Mouse (Mus musculus) gastrocnemius, postnatal 14 days (tissue): ENCODE data around the gene Hmgcl. TPM values are rescaled to one million over a fixed set of nuclear protein-coding genes. Genes with fewer than 3 reads are reported as not detected.
A peak's percentile ranks its signal among the peaks of the same experiment; 100 is the strongest.
"Not testable (repeated sequence)": the region's sequence is repeated elsewhere in the genome, so short reads cannot be mapped to it uniquely, and the experiment has no call there.

ENCODE experiments used
- DNase-seq: peaks from one replicate; pipeline ENCODE4 v3.0.0; 2021; ENCODE audit warnings: mixed read lengths
- intact Hi-C: fragments of 180-260 bp; cut with DNase I; formaldehyde crosslinking; loops from one replicate; pipeline ENCODE4 v1.15.1; 2025; ENCODE audit warnings: low total_unique reads
- total RNA-seq, 2 experiments: library from RNA; stranded (reverse); gene quantifications; 2 replicates each; pipeline ENCODE4 v1.2.3; 2021

The Hmgcl gene
- total RNA-seq, 2 experiments from 2014 or later: 47.2 to 56.6 TPM

DNA sequence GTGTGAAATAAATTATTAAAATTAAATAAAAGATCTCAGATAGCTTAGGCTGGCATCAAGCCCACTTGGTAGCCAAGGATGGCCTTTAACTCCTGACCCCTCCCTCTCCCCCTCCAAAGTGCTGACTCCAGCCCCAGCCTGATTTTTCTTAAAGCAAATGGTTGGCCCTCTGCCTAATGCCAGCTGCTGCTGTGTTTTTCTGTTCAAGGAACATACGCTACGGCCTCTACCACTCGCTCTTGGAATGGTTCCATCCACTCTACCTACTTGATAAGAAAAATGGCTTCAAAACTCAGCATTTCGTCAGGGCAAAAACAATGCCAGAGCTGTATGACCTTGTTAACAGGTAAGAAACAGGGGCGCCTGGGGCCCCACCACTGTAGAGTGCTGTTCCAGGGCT is 20.9 kb upstream of the Hmgcl start:
- intact Hi-C loops: no loop called here
- no peak for DNase-seq

DNA sequence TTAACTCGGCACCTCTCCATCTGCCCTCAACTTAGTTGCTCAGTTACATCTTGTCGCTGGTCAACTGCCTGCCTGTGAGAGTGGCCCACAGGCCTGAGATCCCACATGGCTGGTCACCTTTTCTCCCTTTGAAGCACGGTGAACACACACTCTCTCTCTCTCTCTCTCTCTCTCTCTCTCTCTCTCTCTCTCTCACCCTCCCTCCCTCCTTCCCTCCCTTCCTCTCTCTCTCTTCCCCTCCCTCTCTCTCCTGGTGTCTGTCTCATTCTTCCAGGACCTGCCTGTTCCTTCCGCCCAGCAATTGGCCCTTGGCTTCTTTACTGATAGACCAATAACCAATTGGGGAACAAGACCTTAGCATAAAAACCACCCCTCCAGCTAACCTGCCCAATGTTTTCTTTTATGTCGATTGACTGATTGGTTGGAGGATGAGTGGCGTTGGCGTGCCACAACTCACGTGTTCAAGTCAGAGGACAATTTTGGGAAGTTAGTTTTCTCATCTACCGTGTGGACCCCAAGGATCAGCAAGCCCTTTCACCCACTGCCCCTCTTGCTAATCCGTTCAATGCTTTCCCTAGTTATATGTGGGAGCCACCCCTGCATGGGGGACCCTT is 19.9 kb upstream of the Hmgcl start:
- no peak for DNase-seq
- intact Hi-C loops: no loop called here

DNA sequence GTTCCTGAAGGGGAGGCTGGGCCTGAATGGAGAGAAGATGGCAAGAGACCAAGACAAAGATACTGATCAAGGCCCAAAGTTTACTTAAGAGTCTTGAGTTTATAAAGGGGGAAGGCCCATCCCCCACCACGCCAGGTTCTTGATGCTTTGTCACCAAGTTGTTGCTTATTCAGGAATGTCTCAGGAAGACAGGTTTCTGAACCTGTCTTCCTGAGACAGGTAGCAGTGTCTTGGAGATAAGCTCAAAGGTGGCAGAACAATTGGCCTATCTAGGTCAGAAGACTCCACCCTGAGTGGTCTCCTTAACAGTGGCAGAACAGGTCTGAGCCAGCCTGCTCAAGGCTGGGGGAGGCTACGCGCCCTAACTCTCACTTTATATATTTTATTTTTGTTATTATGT is 19.4 kb upstream of the Hmgcl start:
- intact Hi-C loops: no loop called here
- no peak for DNase-seq

DNA sequence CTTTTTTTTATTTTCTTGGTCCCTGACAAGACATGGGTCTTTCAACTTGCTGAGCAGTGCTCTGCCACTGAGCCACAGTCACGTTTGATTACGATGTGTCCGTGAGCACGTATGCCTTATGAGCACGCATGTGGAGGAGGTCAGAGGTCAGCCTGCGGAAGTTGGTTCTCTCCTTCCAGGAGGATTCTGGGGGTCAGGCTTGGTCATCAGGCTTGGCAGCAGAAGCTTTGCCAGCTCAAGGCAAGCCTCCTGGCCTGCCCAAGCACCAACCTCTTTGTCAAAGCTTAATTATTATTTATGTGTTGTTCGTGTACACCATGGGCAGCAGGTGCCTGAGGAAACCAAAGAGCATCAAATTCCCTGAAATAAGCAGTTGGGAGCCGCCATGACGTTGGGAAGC is 17.9 kb upstream of the Hmgcl start:
- intact Hi-C loops: no loop called here
- DNase-seq: no peak

DNA sequence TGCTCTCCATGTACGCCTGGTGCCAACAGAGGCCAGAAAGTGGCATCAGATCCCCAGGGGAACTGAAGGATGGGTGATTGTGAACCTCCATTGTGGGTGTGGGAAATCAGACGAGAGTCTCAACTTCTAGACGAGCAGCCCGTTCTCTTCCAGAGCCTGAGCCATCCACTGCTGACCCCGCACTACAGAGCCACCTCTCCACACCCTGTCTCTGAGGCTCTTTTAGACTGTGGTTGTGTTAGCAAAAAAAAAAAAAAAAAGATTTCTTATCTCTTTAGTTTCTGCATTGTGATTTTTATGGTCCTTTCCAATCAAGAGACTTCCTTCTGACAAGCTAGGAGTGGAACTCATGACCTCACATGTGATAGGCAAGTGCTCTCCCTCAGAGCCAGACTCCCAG is 16.8 kb upstream of the Hmgcl start:
- DNase-seq: no peak
- intact Hi-C loops: no loop called here

DNA sequence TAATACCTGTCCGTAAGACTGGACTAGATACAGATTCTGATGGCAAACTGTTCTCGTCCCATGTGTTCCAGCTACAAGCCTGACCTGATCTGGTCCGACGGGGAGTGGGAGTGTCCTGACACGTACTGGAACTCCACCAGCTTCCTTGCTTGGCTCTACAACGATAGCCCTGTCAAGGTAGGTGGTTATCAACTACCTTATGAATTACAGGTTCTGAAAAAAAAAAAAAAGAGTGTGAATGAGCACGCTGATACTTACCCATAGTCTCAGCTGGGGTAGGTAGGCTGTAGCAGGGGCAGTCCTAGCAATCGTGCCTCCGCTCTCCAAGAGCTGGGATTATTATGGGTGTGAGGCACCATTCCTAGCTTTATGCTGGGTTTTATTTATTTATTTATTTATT is 16.4 kb upstream of the Hmgcl start:
- no peak for DNase-seq
- intact Hi-C loops: loop anchor here (5.0 kb wide), 1 partner anchor 38 kb away; no protein-coding TSS in a partner anchor

DNA sequence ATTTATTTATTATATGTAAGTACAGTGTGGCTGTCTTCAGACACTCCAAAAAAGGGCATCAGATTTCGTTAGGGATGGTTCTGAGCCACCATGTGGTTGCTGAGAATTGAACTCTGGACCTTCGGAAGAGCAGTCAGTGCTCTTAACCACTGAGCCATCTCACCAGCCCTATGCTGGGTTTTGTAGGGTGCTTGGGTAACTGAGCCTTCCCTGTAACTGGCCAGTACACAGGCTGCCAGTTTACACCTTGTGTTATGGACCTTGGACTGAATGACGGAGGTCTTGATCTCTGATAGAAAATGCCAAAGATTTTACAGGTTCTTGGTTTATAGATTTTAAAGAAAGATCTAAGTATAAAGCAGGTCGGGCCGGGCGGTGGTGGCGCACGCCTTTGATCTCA is 16.0 kb upstream of the Hmgcl start:
- intact Hi-C loops: loop anchor here (5.0 kb wide), 1 partner anchor 38 kb away; no protein-coding TSS in a partner anchor

DNA sequence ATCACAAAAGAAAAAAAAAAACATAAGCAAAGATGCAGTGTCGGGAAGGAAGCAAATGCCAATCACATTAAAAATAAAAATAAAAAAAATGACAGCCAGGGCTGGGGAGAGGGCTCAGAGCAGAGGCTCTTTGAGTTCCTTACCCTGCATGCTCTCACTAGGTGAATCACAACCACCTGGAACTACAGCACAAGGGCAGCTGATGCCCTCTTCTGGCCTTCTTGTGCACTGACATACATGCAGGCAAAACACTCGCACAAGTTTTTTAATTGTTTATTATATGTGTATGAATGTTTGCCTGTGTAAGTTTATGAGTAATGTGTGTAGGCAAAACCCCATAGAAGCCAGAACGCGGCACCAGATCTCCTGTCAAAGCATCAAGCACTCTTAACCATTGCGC is 14.4 kb upstream of the Hmgcl start:
- DNase-seq: no peak
- intact Hi-C loops: loop anchor here (5.0 kb wide), 1 partner anchor 40 kb away; no protein-coding TSS in a partner anchor

More for the DNA sequence above, 16.0 kb upstream of the Hmgcl start:
- DNase-seq: no peak

DNA sequence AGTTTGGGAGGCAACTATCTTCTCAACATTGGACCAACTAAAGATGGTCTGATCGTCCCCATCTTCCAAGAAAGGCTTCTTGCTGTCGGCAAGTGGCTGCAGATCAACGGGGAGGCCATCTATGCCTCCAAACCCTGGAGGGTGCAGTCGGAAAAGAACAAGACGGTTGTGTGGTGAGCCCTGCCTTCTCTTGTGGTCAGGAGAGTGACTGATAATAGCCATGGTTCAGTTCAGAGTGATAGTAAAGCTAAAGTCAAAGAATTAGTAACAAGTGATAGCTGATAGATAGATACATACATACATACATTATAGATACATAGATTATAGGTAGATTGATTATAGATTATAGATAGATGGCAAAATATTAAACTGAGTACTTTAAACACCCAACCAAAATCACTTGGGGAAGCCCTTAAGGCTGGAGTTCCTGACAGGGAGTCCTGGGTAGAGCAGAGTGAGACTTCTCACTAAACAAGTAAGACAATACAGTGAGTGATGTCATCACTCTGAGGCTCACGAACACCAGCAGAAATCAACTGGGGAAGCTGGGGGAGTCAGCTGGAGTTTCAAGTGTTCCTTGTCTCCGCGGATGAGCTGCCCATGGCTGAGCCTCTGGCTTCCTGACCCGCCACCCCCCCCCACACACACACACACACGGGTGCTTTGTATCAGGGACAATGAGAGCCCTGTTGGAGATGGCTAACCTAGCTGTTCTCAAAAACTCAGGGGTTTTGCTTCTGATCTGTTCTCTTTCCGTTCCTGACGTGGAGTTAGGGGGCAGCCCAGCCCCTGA is 11.3 kb upstream of the Hmgcl start:
- DNase-seq: no peak
- intact Hi-C loops: loop anchor here (5.0 kb wide), 1 partner anchor 43 kb away; no protein-coding TSS in a partner anchor

DNA sequence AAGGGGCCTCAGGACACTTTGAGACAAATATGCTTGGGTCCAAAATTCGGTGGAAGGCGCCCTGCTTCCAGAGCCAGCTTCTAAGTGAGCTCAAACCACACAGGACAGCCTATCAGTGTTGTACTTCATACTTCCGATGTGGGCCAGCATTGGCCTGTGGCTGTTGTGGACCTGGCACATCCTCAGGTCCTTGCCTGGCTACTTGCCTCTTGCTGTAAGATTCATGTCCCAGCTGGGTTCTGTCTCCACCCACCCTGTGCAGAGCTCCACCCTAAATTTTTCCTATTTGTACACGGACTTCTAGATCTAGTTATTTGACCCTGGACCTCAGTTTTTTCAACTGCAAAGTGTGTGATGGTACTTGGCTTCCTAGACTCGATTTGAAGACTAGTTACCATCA is 10.7 kb upstream of the Hmgcl start:
- intact Hi-C loops: no loop called here
- peak; percentile 56 for DNase-seq

DNA sequence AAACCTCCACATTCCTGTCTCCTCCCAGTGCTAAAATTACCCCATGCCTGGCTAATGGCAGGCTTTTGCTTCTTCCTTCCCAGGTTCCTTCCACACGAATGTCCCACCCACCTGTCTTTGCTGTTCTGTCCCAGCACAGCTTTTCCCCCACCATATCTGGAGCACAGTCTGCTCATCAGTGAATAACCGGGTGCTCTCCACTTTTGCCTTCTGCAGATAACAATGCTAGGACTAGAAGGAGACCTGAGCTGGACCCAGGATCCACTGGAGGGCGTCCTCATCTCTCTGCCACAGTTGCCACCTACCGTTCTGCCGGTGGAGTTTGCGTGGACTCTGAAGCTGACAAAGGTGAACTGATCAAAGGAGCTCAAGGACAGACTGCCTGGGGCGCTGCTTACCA is 7.4 kb upstream of the Hmgcl start:
- DNase-seq: no peak
- intact Hi-C loops: no loop called here

DNA sequence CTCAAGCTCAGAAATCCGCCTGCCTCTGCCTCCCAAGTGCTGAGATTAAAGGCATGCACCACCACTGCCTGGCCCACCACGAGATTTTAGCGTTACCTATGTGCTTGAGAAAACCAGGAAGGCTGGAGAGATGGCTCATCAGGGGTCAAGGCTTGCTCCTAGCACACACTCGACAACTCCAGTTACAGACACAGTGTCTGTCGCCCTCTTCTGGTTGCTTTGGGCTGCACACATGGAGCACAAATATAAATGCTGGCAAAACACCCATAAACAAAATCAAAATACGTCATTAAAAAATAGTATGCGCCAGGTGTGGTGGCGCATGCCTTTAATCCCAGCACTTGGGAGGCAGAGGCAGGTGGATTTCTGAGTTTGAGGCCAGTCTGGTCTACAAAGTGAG is 5.2 kb upstream of the Hmgcl start:
- intact Hi-C loops: not testable (repeated sequence)

DNA sequence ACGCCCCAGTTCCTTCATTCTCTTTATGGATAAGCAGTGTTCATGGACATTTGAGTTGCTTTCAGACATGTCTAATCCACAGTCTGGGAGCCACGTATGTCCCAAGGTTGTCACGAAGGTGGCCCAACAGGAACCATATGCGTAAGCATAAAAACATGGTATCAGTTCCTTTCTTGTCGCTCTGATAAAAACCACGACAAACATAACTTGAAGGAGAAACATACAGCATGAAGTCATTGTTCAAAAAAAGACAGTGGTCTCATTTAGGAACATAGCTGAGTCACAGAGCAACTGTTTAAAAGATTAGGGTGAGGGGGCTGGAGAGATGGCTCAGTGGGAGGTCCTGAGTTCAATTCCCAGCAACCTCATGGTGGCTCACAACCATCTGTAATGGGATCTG is 4.1 kb upstream of the Hmgcl start:
- intact Hi-C loops: no loop called here
- no peak for DNase-seq

More for the DNA sequence above, 5.2 kb upstream of the Hmgcl start:
- DNase-seq: not testable (repeated sequence)

DNA sequence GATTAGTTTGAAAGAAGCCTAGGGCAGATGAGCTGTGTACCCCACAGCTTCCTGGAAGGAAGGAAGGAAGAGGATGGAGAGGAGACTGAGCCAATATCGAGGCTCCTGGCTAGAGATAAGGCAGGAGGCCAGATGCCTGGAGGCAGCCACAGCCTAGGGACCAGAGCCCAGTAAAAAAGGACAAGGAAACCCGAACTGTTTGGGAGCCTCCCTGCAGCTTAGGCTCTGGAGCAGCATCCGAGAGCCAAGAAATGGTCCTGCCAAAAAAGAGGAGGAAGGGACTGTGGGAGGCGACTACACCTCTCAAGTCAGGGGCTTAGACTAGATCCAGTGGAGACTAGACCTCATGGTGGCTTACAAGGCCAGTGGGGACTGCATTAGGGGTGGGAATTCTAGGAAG is 2.9 kb upstream of the Hmgcl start:
- intact Hi-C loops: no loop called here
- DNase-seq: peak; percentile 50

DNA sequence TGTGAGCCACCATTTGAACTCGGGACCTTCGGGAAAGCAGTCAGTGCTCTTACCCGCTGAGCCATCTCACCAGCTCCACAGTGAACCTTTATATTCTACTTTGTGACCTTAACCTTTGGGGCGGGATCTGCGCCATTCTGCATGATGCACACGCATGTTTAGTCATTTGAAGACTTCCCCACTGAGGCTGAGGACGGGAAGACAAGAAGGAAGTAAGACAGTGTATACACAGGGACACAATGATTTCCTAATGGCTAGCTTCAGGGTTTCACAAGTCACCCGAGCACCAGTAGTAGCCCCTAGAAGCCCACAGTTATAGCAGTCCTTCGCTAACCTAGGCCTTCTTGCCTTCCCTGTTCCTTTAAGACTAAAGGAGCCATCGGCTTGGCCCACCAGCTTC is 542 bp upstream of the Hmgcl start:
- no peak for DNase-seq
- intact Hi-C loops: no loop called here

DNA sequence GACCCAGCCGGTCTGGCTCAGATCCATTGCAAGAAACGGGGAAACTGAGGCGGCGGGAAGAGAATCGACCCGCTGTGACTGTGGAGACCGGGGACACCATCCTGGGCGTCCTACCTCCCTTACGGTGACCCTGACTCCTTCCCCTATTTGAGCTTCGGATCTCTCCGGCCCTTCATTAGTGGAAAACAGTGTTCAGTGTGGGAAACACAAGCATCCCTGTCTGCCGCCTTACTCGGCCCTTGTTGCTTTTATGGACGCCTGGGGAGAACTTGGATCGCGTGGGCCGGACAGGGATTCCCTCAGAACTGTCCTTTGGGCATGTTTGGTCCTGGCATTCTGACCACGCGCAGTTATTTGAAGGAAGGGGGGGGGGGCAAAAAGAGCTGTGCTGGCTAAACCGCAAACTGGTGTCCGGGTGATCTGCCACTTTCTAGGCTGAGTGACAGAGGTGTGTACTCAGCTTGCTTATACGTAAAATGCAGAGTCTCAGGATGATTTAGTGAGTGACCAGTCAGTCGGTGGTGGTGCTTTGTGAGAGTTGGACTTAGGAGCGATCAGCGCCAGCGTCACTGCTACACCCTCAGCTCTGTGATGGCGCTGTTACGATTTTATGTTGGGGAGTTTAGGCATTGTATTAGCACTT is 532 bp downstream of the Hmgcl start:
- intact Hi-C loops: no loop called here
- no peak for DNase-seq

DNA sequence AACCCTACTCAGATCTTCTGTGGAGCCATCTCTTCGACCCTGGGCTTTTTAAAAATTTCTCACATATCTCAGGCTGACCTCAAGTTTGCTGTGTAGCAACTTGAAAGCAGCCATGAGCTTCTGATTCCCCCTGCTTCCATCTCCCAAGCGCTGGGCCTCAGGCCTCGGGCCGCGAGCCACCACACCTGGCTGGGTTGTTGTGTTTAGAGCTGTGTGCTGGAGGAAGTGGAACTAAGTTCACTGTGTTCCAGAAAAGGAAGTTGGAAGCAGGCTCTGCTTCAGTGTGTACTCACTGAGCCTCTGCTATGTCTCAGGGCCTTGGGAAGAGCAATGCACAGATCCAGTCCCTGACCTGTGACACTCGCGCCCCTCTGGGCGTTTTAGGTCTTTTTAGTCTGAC is 1.9 kb downstream of the Hmgcl start:
- no peak for DNase-seq
- intact Hi-C loops: no loop called here

DNA sequence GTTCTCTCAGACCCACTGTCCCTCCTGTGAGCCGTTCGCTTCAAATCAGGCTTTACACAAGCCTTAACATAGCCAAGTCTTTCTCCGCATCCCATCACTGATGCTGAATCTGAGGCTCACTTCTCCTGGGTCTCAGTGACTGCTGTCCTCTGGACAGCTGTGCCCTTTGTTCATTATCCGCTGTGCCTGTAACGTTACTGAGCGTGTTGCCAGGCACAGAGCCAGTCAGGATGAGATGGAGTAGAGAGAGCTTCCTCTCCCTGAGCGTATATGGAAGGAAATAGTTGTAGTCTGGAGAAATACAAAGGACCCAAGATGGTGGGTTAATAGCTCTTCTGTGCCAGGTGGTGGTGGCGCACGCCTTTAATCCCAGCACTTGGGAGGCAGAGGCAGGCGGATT is 3.2 kb downstream of the Hmgcl start:
- intact Hi-C loops: no loop called here
- no peak for DNase-seq

DNA sequence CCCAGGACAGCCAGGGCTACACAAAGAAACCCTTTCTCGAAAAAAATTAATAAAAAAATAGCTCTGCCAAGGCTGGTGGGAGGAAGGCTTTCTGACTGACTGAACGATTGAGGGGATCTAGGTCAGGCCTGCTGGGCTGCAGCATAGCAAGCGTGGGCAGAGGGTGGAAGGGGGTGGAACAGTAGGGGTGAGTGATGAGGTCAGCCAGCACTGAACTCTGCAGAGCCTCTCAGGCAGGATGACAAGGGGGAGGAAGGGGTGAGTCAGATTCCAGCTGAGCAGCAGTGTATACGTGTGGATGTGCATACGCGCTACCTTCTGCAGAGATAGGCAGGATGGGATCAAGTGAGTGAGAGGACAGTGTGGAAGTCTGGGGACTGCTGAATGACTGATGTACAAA is 3.7 kb downstream of the Hmgcl start:
- intact Hi-C loops: no loop called here
- no peak for DNase-seq

DNA sequence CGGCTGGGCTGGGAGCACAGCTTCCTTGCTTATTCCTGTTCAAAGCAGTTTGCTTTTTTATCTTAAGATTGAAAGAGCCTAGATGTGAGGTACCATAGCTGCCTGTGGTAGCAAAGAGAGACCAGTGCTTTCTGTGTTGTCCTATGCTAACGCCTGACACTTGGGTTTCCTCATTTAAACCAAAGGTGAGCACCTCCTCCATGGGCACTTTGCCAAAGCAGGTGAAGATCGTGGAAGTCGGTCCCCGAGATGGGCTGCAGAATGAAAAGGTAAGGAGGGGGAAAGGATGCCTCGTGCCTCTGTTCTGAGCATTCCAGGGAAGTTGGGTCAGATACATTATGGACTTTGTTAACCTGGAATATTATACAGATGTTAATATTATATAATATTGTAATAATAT is 4.1 kb downstream of the Hmgcl start:
- intact Hi-C loops: no loop called here
- DNase-seq: no peak

DNA sequence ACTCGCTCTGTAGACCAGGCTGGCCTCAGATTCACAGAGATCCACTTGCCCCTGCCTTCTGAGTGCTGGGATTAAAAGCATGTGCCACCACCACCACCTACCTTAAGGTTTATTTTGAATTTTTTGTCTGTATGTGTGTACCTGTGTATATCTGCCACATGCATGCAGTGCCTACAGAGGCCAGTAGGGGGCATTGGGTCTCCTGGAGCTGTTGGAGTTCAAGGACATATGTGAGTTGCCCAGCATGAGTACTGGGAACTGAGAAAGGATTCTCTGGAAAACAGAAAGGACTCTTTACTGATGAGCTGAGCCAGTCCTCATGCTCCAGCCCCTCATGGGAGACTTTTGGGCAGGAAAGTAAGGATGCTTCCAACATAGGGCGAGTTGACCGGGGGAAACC is 5.3 kb downstream of the Hmgcl start:
- intact Hi-C loops: no loop called here
- DNase-seq: no peak
